Mouse (Mus musculus): Measurements from ENCODE around the gene Flot1.

Flot1 gene

GRCm38 (mm10) chr17:35835424-35836140 is 12.6 kb downstream of the Flot1 start:
- in situ Hi-C loops (cut with MboI, MseI), result loop anchor here (5.0 kb wide), 3 partner anchors 37 to 287 kb away; partner anchors contain the start of gene Gm19684

DNA sequence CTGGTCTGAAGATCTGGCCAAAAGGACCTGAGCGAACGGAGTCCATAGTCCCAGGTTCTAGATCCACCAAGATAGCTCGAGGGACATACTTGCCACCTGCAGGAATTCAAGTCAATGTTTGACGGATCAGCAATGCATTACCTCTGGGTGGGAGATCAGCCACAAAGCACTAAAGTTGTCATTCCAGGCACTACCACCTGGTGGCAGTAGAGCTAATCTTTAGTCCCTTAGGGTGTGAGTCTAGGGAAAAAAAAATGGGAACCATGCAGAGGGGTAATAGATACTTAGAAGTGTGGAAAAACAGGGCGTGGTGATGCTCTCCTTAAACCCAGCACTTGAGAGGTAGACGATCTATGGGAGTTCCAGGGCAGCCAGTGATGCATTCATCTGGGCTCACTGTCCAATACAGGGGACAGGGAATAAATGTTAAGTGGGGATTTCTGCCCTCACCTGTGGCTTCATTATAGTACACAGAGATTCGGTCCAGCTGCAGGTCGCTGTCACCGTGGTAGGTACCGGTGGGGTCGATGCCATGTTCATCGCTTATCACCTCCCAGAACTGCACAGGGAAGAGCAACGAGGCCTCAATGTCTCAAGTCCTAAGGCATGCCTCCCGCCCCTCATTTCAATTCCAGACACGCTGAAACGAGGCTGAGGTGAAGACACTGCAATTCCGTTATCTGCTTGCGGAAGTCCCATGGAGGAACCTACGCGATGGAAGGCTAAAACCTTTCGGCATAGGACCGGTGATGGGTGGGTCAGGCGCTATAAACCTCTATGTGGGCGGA is 13.3 kb downstream of the Flot1 start:
- in situ Hi-C loops (cut with MboI, MseI), result loop anchor here (5.0 kb wide), 3 partner anchors 36 to 286 kb away; partner anchors contain the start of gene Gm19684

DNA sequence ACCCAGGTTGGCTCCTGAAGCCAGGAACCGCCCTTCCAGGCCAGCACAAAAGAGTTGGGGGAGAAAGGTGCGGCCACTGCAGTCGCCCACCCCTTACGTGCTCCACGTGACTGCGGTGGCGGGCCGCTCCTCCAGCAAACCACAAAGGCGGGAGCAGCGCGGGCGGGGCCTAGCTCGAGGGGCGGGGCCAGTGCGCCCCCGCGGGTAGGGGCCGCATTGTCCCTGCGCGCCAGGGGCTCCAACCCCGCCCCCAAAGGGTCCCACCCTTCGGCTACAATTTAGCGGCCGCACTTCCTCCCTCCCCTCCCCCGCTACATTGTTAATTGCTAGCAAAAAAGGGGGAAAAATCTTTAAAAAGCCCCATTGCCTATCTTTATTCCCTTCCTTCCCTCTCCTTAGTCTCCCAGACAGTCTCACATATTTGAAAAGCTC is 14.0 kb downstream of the Flot1 start:
- in situ Hi-C loops (cut with MboI, MseI), result loop anchor here (5.0 kb wide), 3 partner anchors 35 to 285 kb away; partner anchors contain the start of gene Gm19684

- in situ Hi-C loops (cut with MboI, MseI), result loop anchor here (5.0 kb wide), 3 partner anchors 35 to 285 kb away; partner anchors contain the start of gene Gm19684
These were observed 14.5 kb downstream of the Flot1 start for GRCm38 (mm10) chr17:35837487-35837886.

GRCm38 (mm10) chr17:35838122-35838544 is 15.1 kb downstream of the Flot1 start, which contains the start of gene Tubb5:
Gene Tubb5 (minus strand): TSS chr17:35838306.
- in situ Hi-C loops (cut with MboI, MseI), result loop anchor here (5.0 kb wide), 3 partner anchors 34 to 284 kb away; partner anchors contain the start of gene Gm19684

DNA sequence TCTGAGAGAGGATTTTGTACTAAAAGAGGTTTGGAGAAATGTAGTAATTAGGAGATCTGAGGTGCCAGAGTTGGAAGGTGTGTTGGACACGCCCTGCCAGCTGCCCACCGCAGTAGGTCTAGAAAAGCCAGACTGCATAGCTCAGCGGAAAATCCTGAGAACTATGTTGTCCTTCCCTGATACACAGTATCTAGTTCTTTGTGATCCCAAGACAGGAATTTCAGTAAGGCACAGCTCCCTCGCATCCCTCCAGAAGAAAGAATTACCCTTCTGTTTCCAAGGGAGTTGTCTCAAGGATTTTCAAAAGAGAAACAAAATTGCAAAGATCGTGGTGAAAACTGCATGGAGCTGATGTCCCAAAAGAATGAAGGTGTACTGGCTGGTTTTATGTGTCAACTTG is 15.5 kb downstream of the Flot1 start:
- in situ Hi-C loops (cut with MboI, MseI), result loop anchor here (5.0 kb wide), 3 partner anchors 34 to 284 kb away; partner anchors contain the start of gene Gm19684

GRCm38 (mm10) chr17:35839002-35839401 is 16.0 kb downstream of the Flot1 start:
- in situ Hi-C loops (cut with MboI, MseI), result loop anchor here (5.0 kb wide), 3 partner anchors 33 to 283 kb away; partner anchors contain the start of gene Gm19684

DNA sequence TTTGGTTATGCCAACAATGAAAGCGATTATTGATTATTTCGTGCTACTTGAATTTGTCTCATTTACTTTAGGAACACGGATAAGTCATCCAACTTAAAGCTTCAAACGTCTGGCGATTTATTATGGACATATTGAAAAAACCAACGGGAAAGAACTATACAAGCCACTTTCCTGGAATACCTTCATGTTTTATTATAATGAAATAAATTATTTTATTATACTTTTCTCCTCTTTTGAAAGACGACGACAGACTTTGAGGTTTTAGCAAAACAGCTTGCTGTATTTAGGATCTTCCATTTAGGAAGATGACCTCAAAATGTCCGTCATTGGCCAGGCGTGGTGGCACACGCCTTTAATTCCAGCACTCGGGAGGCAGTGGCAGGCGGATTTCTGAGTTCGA is 17.5 kb downstream of the Flot1 start:
- in situ Hi-C loops (cut with MboI, MseI), result no loop called here

- in situ Hi-C loops (cut with MboI, MseI), result no loop called here
These were observed 18.3 kb downstream of the Flot1 start, which contains the start of gene Mdc1 for GRCm38 (mm10) chr17:35841076-35841950. Gene Mdc1 (plus strand): TSS chr17:35841515.

DNA sequence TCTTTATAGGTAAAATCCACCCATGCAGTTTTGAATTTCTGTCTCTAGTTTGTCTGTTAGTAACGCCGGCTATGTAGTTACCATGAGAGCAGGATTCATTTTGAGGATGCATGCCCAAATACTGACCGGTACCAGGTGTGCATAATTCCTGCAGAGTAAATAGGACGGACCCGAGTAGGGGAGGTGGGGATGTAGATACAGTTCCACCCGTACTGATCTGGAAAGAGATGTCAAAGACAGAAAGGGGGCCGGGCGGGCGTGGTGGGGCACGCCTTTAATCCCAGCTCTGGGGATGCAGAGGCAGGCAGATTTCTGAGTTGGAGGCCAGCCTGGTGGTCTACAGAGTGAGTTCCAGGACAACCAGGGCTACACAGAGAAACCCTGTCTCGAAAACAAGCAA is 19.0 kb downstream of the Flot1 start:
- in situ Hi-C loops (cut with MboI, MseI), result no loop called here

DNA sequence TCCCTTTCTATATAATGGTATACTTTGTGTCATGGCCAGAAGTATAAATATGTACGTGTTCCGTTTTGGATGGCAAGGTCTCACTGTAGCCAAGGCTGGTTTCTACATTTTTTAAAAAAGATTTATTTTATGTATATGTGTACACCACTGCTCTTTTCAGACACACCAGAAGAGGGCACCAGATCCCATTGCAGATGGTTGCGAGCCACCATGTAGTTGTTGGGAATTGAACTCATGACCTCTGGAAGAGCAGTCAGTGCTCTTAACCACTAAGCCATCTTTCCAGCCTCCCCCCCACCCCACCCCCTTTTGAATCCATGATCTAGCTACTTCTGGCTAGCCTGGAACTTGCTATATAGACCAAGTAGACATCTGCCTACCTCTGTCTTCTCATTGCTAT is 20.5 kb downstream of the Flot1 start:
- in situ Hi-C loops (cut with MboI, MseI), result no loop called here

GRCm38 (mm10) chr17:35848112-35848511 is 25.1 kb downstream of the Flot1 start:
- in situ Hi-C loops (cut with MboI, MseI), result no loop called here

DNA sequence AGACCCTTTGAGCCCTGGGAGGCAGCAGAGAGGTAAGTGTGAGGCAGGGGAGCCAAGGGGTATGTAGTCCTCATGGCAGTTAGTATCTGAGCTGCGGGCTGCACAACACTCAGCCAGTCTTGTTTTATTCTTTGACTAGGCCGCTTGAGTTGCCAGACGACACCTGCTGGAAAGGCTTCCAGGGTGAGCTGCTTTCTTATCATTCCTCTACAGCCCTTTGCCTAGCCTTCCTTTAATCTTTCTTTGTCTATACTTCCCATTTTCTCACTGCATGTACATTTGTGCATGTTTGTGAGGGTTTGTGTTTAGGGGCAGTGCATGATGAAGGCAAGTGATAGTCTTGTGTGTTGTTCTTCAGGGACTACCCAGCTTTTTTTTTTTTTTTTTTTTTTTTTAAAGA is 27.9 kb downstream of the Flot1 start:
- in situ Hi-C loops (cut with MboI, MseI), result no loop called here

DNA sequence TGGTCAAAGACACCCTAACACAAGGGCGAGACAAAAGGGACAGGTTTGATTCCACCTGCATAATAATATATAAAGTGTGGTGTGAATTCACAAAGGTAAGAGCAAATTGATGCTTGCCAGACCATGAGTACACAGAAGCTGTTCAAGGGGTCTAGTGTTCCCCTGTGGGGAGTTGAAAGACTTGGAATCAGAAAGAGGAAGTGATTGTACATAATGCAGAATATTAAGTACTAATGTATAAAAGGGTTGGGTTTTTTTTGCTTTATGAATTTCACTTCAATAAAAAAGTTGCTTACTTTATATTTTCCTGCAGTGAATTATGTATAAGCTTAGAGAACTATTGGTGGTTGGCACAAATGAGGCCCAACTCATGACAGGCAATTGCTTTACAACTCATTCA is 36.3 kb downstream of the Flot1 start:
- in situ Hi-C loops (cut with MboI, MseI), result no loop called here

GRCm38 (mm10) chr17:35859835-35860234 is 36.8 kb downstream of the Flot1 start:
- in situ Hi-C loops (cut with MboI, MseI), result no loop called here

DNA sequence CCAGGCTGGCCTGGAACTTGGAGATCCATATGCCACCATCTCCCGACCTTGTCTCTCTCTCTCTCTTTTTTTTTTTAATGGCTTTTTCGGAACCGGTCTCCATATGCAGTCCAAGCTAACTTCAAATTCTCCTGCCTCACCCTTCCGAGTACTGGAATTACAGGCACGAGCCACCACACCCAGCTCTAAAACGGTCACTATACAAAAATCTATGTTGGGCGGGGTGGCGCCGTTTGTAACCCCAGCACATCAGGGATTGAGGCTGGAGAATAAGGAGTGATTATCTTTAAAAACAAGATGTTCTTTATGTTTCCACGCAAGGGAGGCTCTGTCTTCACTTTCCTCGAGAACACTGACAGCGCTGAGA is 37.8 kb downstream of the Flot1 start:
- in situ Hi-C loops (cut with MboI, MseI), result no loop called here

- in situ Hi-C loops (cut with MboI, MseI), result no loop called here
These were observed 38.3 kb downstream of the Flot1 start, which contains the start of gene Nrm for GRCm38 (mm10) chr17:35861198-35861857. Gene Nrm (plus strand): TSS chr17:35861318.

DNA sequence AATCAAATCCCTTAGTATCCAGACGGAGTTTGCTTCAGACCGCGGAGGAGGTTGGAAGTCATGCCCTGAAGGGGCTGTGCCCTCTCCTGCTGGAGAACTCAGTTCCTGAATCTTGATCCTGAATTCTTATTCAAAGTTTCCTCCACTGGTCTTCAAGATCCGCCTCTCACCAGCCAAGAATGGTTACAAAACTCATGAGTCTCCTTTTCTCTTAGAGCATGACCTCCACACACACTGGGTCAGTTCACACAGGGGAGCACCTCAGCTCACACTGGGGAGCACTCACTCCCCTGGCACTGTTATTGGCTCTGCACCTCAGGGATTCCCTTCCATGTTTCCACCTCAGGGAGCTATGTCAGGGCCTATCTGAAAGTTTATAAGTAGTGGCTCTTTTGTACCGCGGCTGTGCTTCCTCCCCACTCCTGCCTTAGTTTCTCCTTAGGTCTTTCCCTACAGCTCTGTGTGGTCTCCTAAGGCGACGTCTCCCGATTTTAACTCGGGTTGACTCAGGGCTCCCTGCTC is 41.9 kb downstream of the Flot1 start:
- in situ Hi-C loops (cut with MboI, MseI), result loop anchor here (5.0 kb wide), 2 partner anchors 42 to 102 kb away; partner anchors contain the start of gene Abcf1

GRCm38 (mm10) chr17:35865481-35866280 is 42.7 kb downstream of the Flot1 start, which contains the start of gene Ppp1r18:
Gene Ppp1r18 (plus strand): TSS chr17:35865593.
- in situ Hi-C loops (cut with MboI, MseI), result loop anchor here (5.0 kb wide), 2 partner anchors 42 to 102 kb away; partner anchors contain the start of gene Abcf1

All from regulatory T cell (primary cell).